Mouse (Mus musculus) testis, adult 2 months (tissue): ENCODE results near the gene Got1. TPM values are rescaled to one million over a fixed set of nuclear protein-coding genes. Genes with fewer than 3 reads are reported as not detected.

Experiments
- H3K27ac ChIP-seq: fragments of 200-500 bp; 2 replicates; pipeline ENCODE4 v1.5.1; 2012; ENCODE audit warnings: low read depth, low read length; ENCODE audit not compliant: control insufficient read depth, insufficient read depth
- H3K27me3 ChIP-seq: fragments of 200-500 bp; 2 replicates; pipeline ENCODE4 v1.6.1; 2012; ENCODE audit warnings: mild to moderate bottlenecking, low read length, moderate library complexity; ENCODE audit not compliant: control insufficient read depth, insufficient read depth
- H3K36me3 ChIP-seq: fragments of 200-500 bp; 2 replicates; pipeline ENCODE4 v1.6.1; 2012; ENCODE audit warnings: mild to moderate bottlenecking, low read length; ENCODE audit not compliant: control insufficient read depth, insufficient read depth
- H3K4me1 ChIP-seq: fragments of 200-500 bp; 2 replicates; pipeline ENCODE4 v1.6.1; 2012; ENCODE audit warnings: low read length; ENCODE audit not compliant: control insufficient read depth, insufficient read depth
- H3K4me3 ChIP-seq: fragments of 200-500 bp; 2 replicates; pipeline ENCODE4 v1.5.1; 2012; ENCODE audit warnings: low read depth, mild to moderate bottlenecking, low read length, moderate library complexity, mixed read lengths; ENCODE audit not compliant: control insufficient read depth
- CTCF ChIP-seq: fragments of 200-500 bp; IDR thresholded peaks from 2 replicates; pipeline ENCODE4 v1.5.1; 2012; ENCODE audit warnings: low read depth, mild to moderate bottlenecking, inconsistent platforms, low read length, moderate library complexity; ENCODE audit not compliant: control insufficient read depth, insufficient read depth, insufficient replicate concordance
- POLR2A ChIP-seq: fragments of 200-500 bp; IDR thresholded peaks from 2 replicates; pipeline ENCODE4 v1.6.1; 2012; ENCODE audit warnings: low read depth, mild to moderate bottlenecking, inconsistent platforms, low read length, moderate library complexity; ENCODE audit not compliant: control insufficient read depth
- polyA plus RNA-seq: library from polyadenylated mRNA; depleted of rRNA; stranded (reverse); fragments of >200 nt; gene quantifications from 2 replicates; pipeline ENCODE4 v1.2.3, GENCODE M21; 2012

Got1 gene
- polyA plus RNA-seq, 1 experiment, result 13.4 TPM

DNA sequence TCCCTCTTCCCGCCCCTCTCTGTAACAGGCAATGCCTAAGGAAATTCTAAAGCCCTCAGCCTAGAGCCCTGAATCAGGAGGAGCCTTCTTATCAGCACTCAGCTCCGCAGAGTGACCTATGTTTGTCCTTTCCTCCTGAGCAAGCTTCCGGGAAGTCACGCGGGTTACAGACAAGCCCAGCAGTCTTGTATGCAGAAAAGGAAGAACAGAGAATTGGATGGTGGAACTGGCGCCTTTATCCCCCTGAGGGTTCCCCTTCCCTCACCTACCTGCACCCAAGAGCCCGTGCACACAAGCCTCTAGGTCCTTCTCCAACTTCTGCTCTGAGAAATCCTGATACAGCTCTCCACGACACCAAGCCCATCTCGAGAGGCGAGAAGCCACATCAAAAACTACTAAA, 4.0 kb downstream of the Got1 start:
- TF ChIP-seq POLR2A (no peak), CTCF (no peak)
- H3K27ac ChIP-seq, result no peak overlapping the region
- H3K4me1 ChIP-seq, result peaks cover 10% of the 10 kb centered on the region
- H3K4me3 ChIP-seq, result no peak overlapping the region
- H3K27me3 ChIP-seq, result no peaks in the 10 kb centered on the region
- H3K36me3 ChIP-seq, result no peaks in the 10 kb centered on the region

GRCm38 (mm10) chr19:43519226-43519625, 5.2 kb downstream of the Got1 start:
- no peak overlapping the region for H3K27ac ChIP-seq
- no peaks in the 10 kb centered on the region for H3K36me3 ChIP-seq
- no peak overlapping the region for H3K4me3 ChIP-seq
- no peaks in the 10 kb centered on the region for H3K27me3 ChIP-seq
- TF ChIP-seq CTCF, result no peak
- TF ChIP-seq POLR2A, result no peak
- peaks cover 3% of the 10 kb centered on the region; the same call in 1 of the 2 replicates for H3K4me1 ChIP-seq

- Histone ChIP-seq H3K4me3 (no peak overlapping the region), H3K4me1 (no peaks in the 10 kb centered on the region), H3K27me3 (no peaks in the 10 kb centered on the region), H3K27ac (no peak overlapping the region), H3K36me3 (no peaks in the 10 kb centered on the region)
- TF ChIP-seq CTCF (no peak), POLR2A (no peak)
Observed at GRCm38 (mm10) chr19:43518261-43518660, 6.1 kb downstream of the Got1 start.

DNA sequence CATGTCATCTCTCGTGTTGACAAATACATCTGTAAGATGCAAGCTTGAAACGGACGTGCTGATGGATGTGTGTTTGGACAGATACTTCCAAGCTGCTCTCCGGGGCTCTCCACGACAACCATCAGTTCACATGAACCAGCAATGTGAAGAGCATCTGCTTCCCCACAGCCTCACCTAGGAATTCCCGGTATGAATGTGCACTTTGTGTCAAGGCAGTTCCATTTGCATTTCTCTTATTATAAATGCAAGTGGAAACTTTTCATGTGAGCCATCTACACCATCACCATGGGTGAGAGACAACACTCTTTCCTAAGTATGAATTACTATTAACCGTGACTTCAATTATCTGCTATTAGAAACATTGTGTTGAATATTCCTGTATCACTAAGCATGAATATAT, 6.6 kb downstream of the Got1 start:
- no peak for TF ChIP-seq CTCF
- TF ChIP-seq POLR2A, result no peak
- H3K27ac ChIP-seq, result no peak overlapping the region
- H3K27me3 ChIP-seq, result no peaks in the 10 kb centered on the region
- no peak overlapping the region for H3K4me3 ChIP-seq
- no peaks in the 10 kb centered on the region for H3K36me3 ChIP-seq
- no peaks in the 10 kb centered on the region for H3K4me1 ChIP-seq

GRCm38 (mm10) chr19:43517320-43517719, 7.1 kb downstream of the Got1 start:
- no peaks in the 10 kb centered on the region for H3K36me3 ChIP-seq
- TF ChIP-seq POLR2A (no peak), CTCF (no peak)

GRCm38 (mm10) chr19:43516397-43517035, 7.9 kb downstream of the Got1 start:
- TF ChIP-seq CTCF, result no peak
- TF ChIP-seq POLR2A, result no peak

More at GRCm38 (mm10) chr19:43517320-43517719, 7.1 kb downstream of the Got1 start:
- H3K27ac ChIP-seq, result no peak overlapping the region
- H3K4me1 ChIP-seq, result no peaks in the 10 kb centered on the region
- no peaks in the 10 kb centered on the region for H3K27me3 ChIP-seq
- H3K4me3 ChIP-seq, result no peak overlapping the region

DNA sequence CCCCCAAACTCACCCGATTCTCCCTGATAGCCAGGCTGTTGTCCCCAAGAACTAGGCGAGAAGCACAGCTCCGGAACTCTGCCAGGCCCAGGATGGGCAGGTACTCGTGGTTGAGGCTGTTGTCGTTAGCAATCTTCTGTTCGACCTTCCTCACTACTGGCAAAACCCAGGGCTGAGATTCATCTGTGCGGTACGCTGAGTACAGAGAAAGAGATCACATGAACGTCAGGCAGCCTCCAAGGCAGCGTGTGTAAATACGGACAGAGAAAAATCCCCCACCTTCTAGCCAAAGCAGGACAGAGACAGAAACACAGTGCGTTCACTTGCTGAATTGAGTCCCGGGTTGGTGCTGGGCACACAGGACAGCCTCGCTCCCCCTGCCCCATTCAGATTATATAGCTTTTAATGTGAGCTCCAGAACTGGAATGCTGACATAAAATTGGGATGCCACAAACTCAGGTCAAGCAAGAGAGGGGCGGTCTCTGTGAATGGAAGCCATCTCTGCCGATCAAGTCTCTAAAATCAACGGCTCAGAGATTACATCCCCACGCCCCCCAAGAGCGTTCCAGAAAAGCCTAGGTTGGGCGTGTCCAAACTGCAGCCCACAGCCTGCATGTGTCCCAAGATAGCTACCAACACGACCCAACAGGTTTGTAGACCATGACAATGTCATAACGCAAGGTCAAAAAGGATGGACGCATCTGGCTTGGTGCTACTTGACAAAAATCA, 8.6 kb downstream of the Got1 start:
- Histone ChIP-seq H3K27ac (no peak overlapping the region), H3K4me3 (no peak overlapping the region), H3K36me3 (no peaks in the 10 kb centered on the region), H3K27me3 (no peaks in the 10 kb centered on the region), H3K4me1 (peaks cover 3% of the 10 kb centered on the region; the same call in 1 of the 2 replicates)
- TF ChIP-seq POLR2A (no peak), CTCF (no peak)

More at GRCm38 (mm10) chr19:43516397-43517035, 7.9 kb downstream of the Got1 start:
- Histone ChIP-seq H3K27me3 (no peaks in the 10 kb centered on the region), H3K4me3 (no peak overlapping the region), H3K36me3 (no peaks in the 10 kb centered on the region), H3K27ac (no peak overlapping the region), H3K4me1 (peaks cover 3% of the 10 kb centered on the region; the same call in 1 of the 2 replicates)
